Mouse (Mus musculus) neural tube, embryonic 12.5 days (tissue): ENCODE measurements around the gene Hoxa9. TPM values are rescaled to one million over a fixed set of nuclear protein-coding genes. Genes with fewer than 3 reads are reported as not detected.

Experiments
- ATAC-seq: fragments of 200-750 bp; cut with Nextera tagmentation; 2 replicates; pipeline ENCODE4 v1.8.0; 2017; ENCODE audit warnings: low read depth, mild to moderate bottlenecking, moderate TSS enrichment, moderate library complexity; ENCODE audit not compliant: low FRiP score
- H3K27ac ChIP-seq: fragments of 300-500 bp; sonication (generic); 2 replicates; pipeline ENCODE4 v1.5.1; 2016
- H3K27me3 ChIP-seq: fragments of 300-500 bp; sonication (generic); replicated peaks from 2 replicates; pipeline ENCODE4 v1.6.1; 2016; ENCODE audit warnings: mild to moderate bottlenecking
- H3K36me3 ChIP-seq: fragments of 300-500 bp; sonication (generic); 2 replicates; pipeline ENCODE4 v1.6.1; 2016; ENCODE audit warnings: mild to moderate bottlenecking
- H3K4me1 ChIP-seq: fragments of 300-500 bp; sonication (generic); 2 replicates; pipeline ENCODE4 v1.6.1; 2016
- H3K4me2 ChIP-seq: fragments of 300-500 bp; sonication (generic); replicated peaks from 2 replicates; pipeline ENCODE4 v1.6.1; 2016; ENCODE audit warnings: mild to moderate bottlenecking
- H3K4me3 ChIP-seq: fragments of 300-500 bp; sonication (generic); 2 replicates; pipeline ENCODE4 v1.5.1; 2016
- H3K9ac ChIP-seq: fragments of 300-500 bp; sonication (generic); 2 replicates; pipeline ENCODE4 v1.6.1; 2016; ENCODE audit warnings: mild to moderate bottlenecking
- H3K9me3 ChIP-seq: fragments of 300-500 bp; sonication (generic); 2 replicates; pipeline ENCODE4 v1.6.1; 2016; ENCODE audit warnings: mild to moderate bottlenecking
- WGBS: fragments of 180-500 bp; shearing (Covaris S2); methylation state at CpG from one replicate; pipeline ENCODE4 v1.1.7; 2016; 5-methylcytosine and 5-hydroxymethylcytosine counted together
- polyA plus RNA-seq: library from polyadenylated mRNA; unstranded; fragments of >200 nt; fragmentation: Nextera tagmentation; extraction: Ambion mirVana; gene quantifications from 2 replicates; pipeline ENCODE4 v1.2.1, GENCODE M21; 2016

The Hoxa9 gene
- polyA plus RNA-seq, 1 experiment from 2014 or later = 131 TPM

DNA sequence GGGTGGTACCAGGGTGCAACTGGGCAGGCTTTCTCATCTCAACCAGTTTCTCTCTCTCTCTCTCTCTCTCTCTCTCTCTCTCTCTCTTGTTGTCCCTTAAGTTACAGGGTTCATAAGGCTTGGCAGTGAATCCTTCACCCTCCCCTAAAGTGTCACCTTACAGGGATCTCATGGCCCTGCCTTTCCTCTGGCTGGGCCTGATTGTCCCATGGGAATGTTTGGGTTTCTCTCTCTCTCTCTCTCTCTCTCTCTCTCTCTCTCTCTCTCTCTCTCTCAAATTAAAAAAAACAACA lies 23.3 kb downstream of the Hoxa9 start:
- peaks cover 47% of the 10 kb centered on the region for H3K4me1 ChIP-seq
- ATAC-seq = no peak
- H3K4me2 ChIP-seq = peak overlapping the region; percentile 99
- peaks cover 32% of the 10 kb centered on the region for H3K36me3 ChIP-seq
- H3K9me3 ChIP-seq = no peaks in the 10 kb centered on the region
- H3K4me3 ChIP-seq = peak overlapping the region; percentile 92
- H3K27me3 ChIP-seq = no peaks in the 10 kb centered on the region
- H3K27ac ChIP-seq = peak overlapping the region; percentile 99
- peak overlapping the region; percentile 100 for H3K9ac ChIP-seq

DNA sequence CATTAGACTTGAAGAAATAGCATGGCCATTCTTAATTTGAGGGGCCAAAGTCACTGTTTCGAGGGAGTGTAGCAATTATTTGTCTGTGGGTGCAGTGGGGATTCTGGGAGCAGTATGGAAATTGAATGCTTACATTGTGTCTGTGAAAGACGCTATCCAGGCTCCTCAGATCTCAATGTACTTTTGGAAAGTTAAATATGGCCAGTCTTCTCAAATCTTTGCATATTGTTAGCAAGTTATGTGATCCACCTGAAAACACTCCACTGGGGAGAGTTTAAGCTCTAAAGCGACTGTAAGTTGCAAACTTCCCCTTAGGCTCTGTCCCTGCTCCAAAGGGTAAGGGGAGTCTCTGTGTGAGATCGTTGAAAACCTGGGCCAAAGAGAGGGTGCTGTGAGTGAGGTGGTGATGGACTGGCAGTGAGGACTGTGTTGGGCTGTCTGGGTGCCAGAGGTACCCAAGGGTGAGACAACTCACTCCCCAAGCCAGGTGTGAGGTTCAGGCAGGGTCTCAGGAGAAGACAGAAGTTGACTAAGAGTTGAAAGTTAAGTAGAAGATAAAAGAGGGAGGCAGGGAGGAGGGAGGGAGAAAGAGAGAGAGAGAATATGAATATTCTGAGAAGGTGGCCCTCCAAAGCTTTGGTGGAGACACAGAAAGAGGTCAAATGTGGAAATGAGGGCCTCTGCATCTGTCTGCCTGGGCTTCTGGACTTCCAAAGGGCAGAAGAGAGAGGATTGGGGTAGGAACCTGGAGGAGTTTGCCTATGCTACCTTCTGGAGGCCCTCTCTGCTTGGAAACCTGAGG lies 23.8 kb downstream of the Hoxa9 start:
- 3% methylated on average over 4 of the region's 4 CpGs for WGBS
- Histone ChIP-seq H3K27me3 (no peaks in the 10 kb centered on the region), H3K27ac (peak overlapping the region; percentile 99)

DNA sequence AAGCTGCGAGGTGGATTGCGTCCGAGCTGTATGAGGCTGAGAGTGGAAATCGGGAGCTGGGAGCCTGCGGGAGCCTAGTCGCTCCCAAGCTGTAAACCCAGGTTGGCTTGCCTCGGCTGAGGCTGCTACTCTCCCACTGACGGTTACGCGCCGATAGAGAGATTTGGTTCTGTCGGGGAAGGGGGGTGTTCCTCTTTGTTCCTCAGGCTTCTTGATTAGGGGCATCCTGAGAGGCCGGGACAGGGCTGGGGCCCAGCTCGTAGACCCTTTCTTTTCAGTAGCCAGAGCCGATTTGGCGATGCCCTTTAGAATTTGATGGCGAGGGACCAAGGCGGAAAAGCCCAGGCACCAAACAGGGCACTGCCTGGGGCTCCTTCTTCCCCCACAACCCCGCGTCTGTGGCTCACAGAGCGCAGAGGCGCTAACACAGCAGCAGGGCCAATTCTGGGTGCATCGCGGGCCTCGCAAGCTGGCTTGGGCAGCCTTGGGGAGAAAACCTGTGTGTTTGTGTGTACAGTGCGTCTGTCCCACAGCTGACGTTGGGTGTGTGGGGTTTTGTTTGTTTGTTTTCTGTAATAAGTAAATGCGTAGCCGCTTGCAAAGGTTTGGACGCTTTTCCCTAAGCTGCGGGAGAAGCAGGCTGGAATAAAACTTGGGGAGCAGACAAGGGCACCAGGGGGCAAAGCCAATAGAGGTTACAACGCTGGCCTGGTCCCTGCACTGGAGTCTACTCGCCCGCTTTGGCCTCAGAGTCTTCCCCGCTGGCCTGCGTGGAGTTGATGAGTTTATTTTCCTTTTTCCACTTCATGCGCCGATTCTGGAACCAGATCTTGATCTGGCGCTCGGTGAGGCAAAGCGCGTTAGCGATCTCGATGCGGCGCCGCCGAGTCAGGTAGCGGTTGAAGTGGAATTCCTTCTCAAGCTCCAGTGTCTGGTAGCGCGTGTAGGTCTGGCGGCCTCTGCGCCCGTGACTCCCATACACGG lies 25.0 kb downstream of the Hoxa9 start:
- peak overlapping the region; percentile 99 for H3K4me2 ChIP-seq
- H3K9me3 ChIP-seq = no peaks in the 10 kb centered on the region
- H3K4me3 ChIP-seq = peak overlapping the region; percentile 92
- H3K9ac ChIP-seq = peak overlapping the region; percentile 100
- peak overlapping the region; percentile 99 for H3K27ac ChIP-seq
- H3K36me3 ChIP-seq = peaks cover 44% of the 10 kb centered on the region
- H3K27me3 ChIP-seq = no peaks in the 10 kb centered on the region
- peaks cover 62% of the 10 kb centered on the region for H3K4me1 ChIP-seq
- no peak for ATAC-seq
- 1% methylated on average over 55 of the region's 55 CpGs for WGBS

More for the DNA sequence above, 23.8 kb downstream of the Hoxa9 start:
- H3K4me3 ChIP-seq = peak overlapping the region; percentile 92
- peak overlapping the region; percentile 99 for H3K4me2 ChIP-seq
- no peaks in the 10 kb centered on the region for H3K9me3 ChIP-seq
- peaks cover 36% of the 10 kb centered on the region for H3K36me3 ChIP-seq
- no peak for ATAC-seq
- peaks cover 52% of the 10 kb centered on the region for H3K4me1 ChIP-seq
- H3K9ac ChIP-seq = peak overlapping the region; percentile 100

DNA sequence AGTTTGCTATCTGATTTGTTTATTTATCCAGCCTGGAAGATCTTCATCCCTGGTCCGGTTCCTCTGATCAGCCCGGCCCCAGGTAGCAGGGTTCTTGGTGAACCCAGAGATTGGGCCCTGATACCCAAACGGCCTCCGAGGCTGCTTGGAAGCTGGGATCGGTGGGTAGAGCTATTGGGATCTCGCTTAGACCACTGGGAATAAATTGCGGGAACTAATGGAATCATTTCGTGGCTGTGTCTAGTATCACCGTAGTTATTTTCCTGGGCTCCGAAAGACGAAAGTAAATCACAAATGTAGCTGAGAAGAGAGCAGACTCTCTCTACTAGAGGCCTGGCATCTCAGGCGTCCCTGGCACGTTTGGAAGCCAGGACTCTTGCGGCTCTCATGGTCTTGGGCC lies 25.7 kb downstream of the Hoxa9 start:
- Histone ChIP-seq H3K27me3 (no peaks in the 10 kb centered on the region), H3K9me3 (no peaks in the 10 kb centered on the region), H3K9ac (peak overlapping the region; percentile 100), H3K27ac (peak overlapping the region; percentile 99), H3K36me3 (peaks cover 48% of the 10 kb centered on the region), H3K4me1 (peaks cover 69% of the 10 kb centered on the region), H3K4me2 (peak overlapping the region; percentile 99), H3K4me3 (peak overlapping the region; percentile 92)
- WGBS = 1% methylated on average over 14 of the region's 14 CpGs
- ATAC-seq = no peak

DNA sequence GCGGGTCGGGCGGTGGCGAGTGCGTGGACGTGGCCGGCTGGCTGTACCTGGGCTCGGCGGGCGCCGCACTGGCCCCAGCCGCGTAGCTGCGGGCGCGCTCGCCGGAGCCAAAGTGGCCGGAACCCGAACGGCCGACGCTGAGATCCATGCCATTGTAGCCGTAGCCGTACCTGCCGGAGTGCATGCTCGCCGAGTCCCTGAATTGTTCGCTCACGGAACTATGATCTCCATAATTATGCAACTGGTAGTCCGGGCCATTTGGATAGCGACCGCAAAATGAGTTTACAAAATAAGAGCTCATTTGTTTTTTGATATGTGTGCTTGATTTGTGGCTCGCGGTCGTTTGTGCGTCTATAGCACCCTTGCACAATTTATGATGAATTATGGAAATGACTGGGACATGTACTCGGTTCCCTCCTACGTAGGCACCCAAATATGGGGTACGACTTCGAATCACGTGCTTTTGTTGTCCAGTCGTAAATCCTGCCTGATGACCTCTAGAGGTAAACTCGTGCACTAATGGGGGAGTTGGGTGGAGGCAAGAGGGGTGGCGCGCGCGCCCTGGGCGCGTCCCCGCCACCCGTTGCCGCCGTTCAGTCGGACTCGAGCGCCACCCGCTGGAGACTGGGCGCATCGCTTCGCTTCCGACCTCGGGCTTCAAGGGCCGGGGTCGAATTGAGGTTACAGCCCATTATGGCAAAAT lies 26.7 kb downstream of the Hoxa9 start, which contains the start of gene Hoxa5:
Hoxa5 (minus strand) TSS at position 538 of the 703 bp plus-strand sequence.
- Histone ChIP-seq H3K9me3 (no peaks in the 10 kb centered on the region), H3K27me3 (no peaks in the 10 kb centered on the region), H3K4me2 (peak within 1 kb of the TSS; percentile 99), H3K9ac (peak within 1 kb of the TSS; percentile 100), H3K4me1 (peaks cover 78% of the 10 kb centered on the region), H3K36me3 (peaks cover 48% of the 10 kb centered on the region), H3K4me3 (peak within 1 kb of the TSS; percentile 92), H3K27ac (peak within 1 kb of the TSS; percentile 99)
- under 1% methylated on average over 65 of the region's 65 CpGs for WGBS
- ATAC-seq = peak; percentile 55

DNA sequence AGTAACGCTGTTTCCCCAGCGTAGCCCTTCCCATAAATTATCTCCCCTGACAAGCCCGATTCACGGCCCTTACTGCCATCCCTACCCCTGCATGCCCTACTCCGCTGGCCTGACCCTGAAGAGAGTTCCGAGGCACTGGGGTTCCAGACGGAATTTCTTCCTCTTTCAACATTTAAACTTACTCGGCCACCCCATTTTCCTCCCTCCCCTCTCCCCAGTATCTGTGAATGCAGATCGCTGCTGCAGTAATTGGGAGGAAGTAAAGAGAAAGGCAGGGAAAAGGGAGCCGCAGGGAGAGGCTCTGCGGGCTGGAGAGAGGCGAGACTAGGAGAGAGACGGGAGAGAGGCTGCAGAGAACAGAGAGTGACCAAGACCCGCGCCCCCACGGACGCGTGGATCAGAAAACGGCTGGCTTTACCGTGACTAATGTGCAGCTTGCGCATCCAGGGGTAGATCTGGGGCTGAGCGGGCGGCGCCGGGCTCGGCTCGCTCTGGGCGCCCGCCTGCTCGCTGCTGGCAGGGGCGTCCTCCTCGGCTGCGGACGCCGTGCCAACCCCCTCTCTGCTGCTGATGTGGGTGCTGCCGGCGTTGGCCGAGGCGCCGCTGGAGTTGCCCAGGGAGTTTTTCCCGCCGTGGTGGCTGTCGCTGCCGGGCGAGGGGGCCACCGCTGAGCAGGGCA lies 27.4 kb downstream of the Hoxa9 start:
- Histone ChIP-seq H3K4me3 (peak overlapping the region; percentile 92), H3K27me3 (no peaks in the 10 kb centered on the region), H3K4me2 (peak overlapping the region; percentile 99), H3K9me3 (no peaks in the 10 kb centered on the region), H3K4me1 (peaks cover 82% of the 10 kb centered on the region), H3K27ac (peak overlapping the region; percentile 99), H3K36me3 (peaks cover 48% of the 10 kb centered on the region), H3K9ac (peak overlapping the region; percentile 100)
- WGBS = under 1% methylated on average over 46 of the region's 46 CpGs
- peak; percentile 49 for ATAC-seq

DNA sequence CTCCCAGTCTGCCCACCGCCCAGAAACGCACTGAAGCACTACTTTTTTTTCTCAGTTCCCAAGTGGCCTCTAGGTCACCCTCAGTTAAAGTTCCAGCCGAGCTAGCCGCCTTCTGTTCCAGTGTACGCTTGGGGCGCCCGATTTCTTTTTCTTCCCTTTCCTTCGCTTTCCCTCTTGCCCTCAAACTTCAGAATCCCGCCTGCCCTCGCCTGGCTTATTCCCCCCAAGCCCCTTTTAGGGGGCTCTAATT lies 27.8 kb downstream of the Hoxa9 start:
- Histone ChIP-seq H3K27me3 (no peaks in the 10 kb centered on the region), H3K9me3 (no peaks in the 10 kb centered on the region), H3K4me1 (peaks cover 83% of the 10 kb centered on the region), H3K27ac (peak overlapping the region; percentile 99), H3K4me3 (peak overlapping the region; percentile 92), H3K4me2 (peak overlapping the region; percentile 99), H3K36me3 (peaks cover 48% of the 10 kb centered on the region), H3K9ac (peak overlapping the region; percentile 100)
- 2% methylated on average over 10 of the region's 10 CpGs for WGBS
- ATAC-seq = no peak

DNA sequence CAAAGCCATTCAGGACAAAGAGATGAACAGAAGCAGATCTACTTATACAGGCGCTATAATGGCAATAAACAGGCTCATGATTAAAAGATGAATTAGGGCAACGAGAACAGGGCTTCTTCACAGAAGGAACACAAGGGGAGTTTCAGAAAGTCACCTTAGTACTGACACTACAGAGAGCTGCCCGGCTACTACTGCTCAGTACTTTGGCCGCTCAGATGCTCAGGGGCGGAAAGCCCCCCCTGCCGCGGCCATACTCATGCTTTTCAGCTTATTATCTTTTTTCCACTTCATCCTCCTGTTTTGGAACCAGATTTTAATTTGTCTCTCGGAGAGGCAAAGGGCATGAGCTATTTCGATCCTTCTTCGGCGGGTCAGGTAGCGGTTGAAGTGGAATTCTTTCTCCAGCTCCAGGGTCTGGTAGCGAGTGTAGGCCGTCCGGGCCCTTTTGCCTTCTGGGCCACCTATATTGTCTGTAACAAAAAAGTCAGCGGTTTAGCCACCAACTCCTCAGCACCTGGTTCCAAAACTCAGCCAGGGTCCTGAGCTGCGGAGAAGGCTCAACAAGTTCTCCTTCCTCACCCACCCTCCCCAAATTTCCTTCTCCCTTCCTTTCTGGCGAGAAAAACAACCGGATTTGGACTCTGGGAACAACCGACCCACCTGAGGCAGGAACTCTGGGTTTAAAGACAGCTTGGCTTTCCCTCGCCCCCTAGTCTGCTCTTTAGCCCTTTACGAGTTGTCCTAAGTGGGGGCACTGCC lies 28.3 kb downstream of the Hoxa9 start:
- Histone ChIP-seq H3K4me2 (peak overlapping the region; percentile 99), H3K4me3 (peak overlapping the region; percentile 92), H3K9me3 (no peaks in the 10 kb centered on the region), H3K9ac (peak overlapping the region; percentile 100), H3K27ac (peak overlapping the region; percentile 99), H3K27me3 (no peaks in the 10 kb centered on the region), H3K36me3 (peaks cover 48% of the 10 kb centered on the region), H3K4me1 (peaks cover 84% of the 10 kb centered on the region)
- ATAC-seq = no peak
- WGBS = 3% methylated on average over 22 of the region's 22 CpGs

DNA sequence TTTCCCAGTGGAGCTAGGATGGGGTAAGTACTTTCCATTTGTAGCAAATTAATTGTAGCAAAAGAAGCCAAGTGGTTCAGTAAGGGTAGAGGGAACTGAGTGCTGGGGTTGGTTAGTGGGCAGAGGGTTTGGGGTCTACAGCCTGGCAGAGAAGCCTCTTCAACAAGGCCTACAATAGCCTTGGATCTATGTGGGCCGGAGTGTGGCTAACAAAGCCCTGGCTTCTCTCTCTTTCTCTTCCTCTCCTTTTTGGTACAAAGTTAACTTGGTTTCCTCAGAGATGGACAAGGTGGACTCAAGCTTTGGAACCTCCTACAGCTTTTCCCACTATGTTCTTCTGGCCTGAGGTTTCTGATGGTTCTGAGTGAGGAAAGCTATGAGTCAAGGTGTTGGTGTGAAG lies 29.6 kb downstream of the Hoxa9 start:
- Histone ChIP-seq H3K4me1 (peaks cover 84% of the 10 kb centered on the region), H3K27ac (peak overlapping the region; percentile 80), H3K4me3 (peak overlapping the region; percentile 41), H3K9ac (peak overlapping the region; percentile 100), H3K36me3 (peaks cover 45% of the 10 kb centered on the region), H3K27me3 (no peaks in the 10 kb centered on the region), H3K9me3 (no peaks in the 10 kb centered on the region), H3K4me2 (peak overlapping the region; percentile 99)
- ATAC-seq = no peak
- 4% methylated on average over 1 of the region's 1 CpGs for WGBS

DNA sequence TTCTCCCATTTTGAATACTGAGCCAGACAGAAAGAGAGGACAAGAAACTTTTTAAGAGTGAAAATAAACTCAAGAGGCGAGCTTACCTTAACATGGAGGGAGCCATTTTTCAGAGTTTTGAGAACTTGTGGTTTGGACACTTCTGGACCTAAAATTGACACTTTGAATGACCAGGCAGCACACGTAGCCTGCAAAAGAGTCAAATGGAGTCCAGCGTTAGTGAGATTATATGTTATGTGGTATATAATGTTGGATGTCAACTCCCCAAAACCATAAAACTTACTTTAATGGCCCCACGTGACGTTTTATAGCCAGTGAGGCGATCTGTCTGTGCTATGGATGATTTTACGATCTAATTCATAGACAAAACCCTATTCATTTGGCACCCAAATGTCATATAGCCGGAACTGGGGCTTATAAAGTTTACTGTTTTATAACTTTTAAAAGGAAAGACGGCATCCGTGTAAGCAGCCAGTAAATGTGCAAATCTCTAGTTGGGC lies 30.1 kb downstream of the Hoxa9 start:
- Histone ChIP-seq H3K27ac (peak overlapping the region; percentile 80), H3K4me1 (peaks cover 84% of the 10 kb centered on the region), H3K27me3 (no peaks in the 10 kb centered on the region), H3K4me3 (peak overlapping the region; percentile 41), H3K9ac (peak overlapping the region; percentile 100), H3K4me2 (peak overlapping the region; percentile 99), H3K9me3 (no peaks in the 10 kb centered on the region), H3K36me3 (peaks cover 41% of the 10 kb centered on the region)
- 4% methylated on average over 10 of the region's 10 CpGs for WGBS
- no peak for ATAC-seq
